Mouse (Mus musculus) myocyte (in vitro differentiated cells): ENCODE results near the gene 2810021J22Rik.

Experiments
- CEBPB ChIP-seq: IDR thresholded peaks from 2 replicates; pipeline ENCODE4 v1.6.1; 2011; ENCODE audit warnings: mild to moderate bottlenecking, moderate library complexity; ENCODE audit not compliant: poor library complexity, insufficient read depth, severe bottlenecking
- E2F4 ChIP-seq: IDR thresholded peaks from one replicate; pipeline ENCODE4 v1.6.1; 2011; ENCODE audit warnings: mild to moderate bottlenecking, control low read depth, moderate library complexity; ENCODE audit not compliant: insufficient read depth
- MAX ChIP-seq: IDR thresholded peaks from one replicate; pipeline ENCODE4 v1.6.1; 2011; ENCODE audit warnings: low read depth, mild to moderate bottlenecking, control low read depth
- MYOG ChIP-seq, 3 experiments: IDR thresholded peaks; one replicate each; pipeline ENCODE4 v1.6.1; 2011; ENCODE audit warnings: control low read depth in 2 of 3, low read depth in 2 of 3, mild to moderate bottlenecking in 2 of 3; ENCODE audit not compliant: insufficient read length in 2 of 3, control insufficient read depth in 1 of 3, insufficient read depth in 1 of 3
- POLR2A ChIP-seq: IDR thresholded peaks from one replicate; pipeline ENCODE4 v1.6.1; 2011; ENCODE audit warnings: low read depth, mild to moderate bottlenecking, control low read depth, moderate library complexity; ENCODE audit not compliant: insufficient read length
- POLR2AphosphoS2 ChIP-seq: IDR thresholded peaks from one replicate; pipeline ENCODE4 v1.6.1; 2011; ENCODE audit warnings: low read depth, control low read depth; ENCODE audit not compliant: insufficient read length
- REST ChIP-seq: IDR thresholded peaks from one replicate; pipeline ENCODE4 v1.6.1; 2011; ENCODE audit warnings: mild to moderate bottlenecking, control low read depth, moderate library complexity; ENCODE audit not compliant: insufficient read depth, insufficient read length
- TCF12 ChIP-seq: IDR thresholded peaks from one replicate; pipeline ENCODE4 v1.6.1; 2011; ENCODE audit warnings: mild to moderate bottlenecking, control low read depth; ENCODE audit not compliant: poor library complexity, insufficient read depth, severe bottlenecking
- TCF3 ChIP-seq: IDR thresholded peaks from one replicate; pipeline ENCODE4 v1.6.1; 2011; ENCODE audit warnings: low read depth, control low read depth; ENCODE audit not compliant: insufficient read length
- USF1 ChIP-seq: IDR thresholded peaks from one replicate; pipeline ENCODE4 v1.6.1; 2011; ENCODE audit warnings: low read depth, mild to moderate bottlenecking, control low read depth, moderate library complexity

- no peak for TF ChIP-seq POLR2A
- no peak for TF ChIP-seq POLR2AphosphoS2
- no peak for TF ChIP-seq USF1
- TF ChIP-seq E2F4, result no peak
- no peak for TF ChIP-seq REST
- no peak for TF ChIP-seq TCF12
- no peak for TF ChIP-seq MAX
- no peak for TF ChIP-seq MYOG (IDR thresholded peaks at IDR 0.05; ENCODE audit: control insufficient read depth in 1 of 3, insufficient read depth in 1 of 3, insufficient read length in 2 of 3, low read depth in 2 of 3)
- TF ChIP-seq CEBPB, result no peak
- TF ChIP-seq TCF3, result no peak
These were observed 51.7 kb downstream of the 2810021J22Rik start for GRCm38 (mm10) chr11:58918759-58919158.
